Mouse (Mus musculus): ENCODE measurements around the gene Naa20.

- TF ChIP-seq CTCF (IDR thresholded peaks at IDR 0.05; ENCODE audit: control insufficient read depth, insufficient read depth, insufficient replicate concordance, low read depth, low read length) (no peak), POLR2A (IDR thresholded peaks at IDR 0.05; ENCODE audit: control insufficient read depth, low read depth, low read length) (no peak)
Observed at GRCm38 (mm10) chr2:145888766-145889480, 13.0 kb upstream of the Naa20 start.
